Mouse (Mus musculus): Measurements from ENCODE around the gene Anapc16. TPM values are rescaled to one million over a fixed set of nuclear protein-coding genes. Genes with fewer than 3 reads are reported as not detected.

The Anapc16 gene
- polyA plus RNA-seq, 1 experiment from 2014 or later = 92.2 TPM

- 48% methylated on average over 7 of the region's 7 CpGs for WGBS
- Histone ChIP-seq H3K27me3 (no peaks in the 10 kb centered on the region), H3K4me1 (replicated peaks) (peaks cover 53% of the 10 kb centered on the region), H3K4me2 (no peak overlapping the region), H3K36me3 (no peaks in the 10 kb centered on the region), H3K27ac (peak overlapping the region; percentile 88), H3K9ac (no peak overlapping the region), H3K4me3 (no peak overlapping the region), H3K9me3 (replicated peaks) (no peaks in the 10 kb centered on the region)
- ATAC-seq (replicated peaks; ENCODE audit: insufficient number of reproducible peaks, insufficient read depth, low FRiP score, low read depth) = no peak
Observed at GRCm38 (mm10) chr10:59947296-59948073, 55.5 kb downstream of the Anapc16 start.

- H3K9me3 ChIP-seq (replicated peaks) = no peaks in the 10 kb centered on the region
- no peak for ATAC-seq (replicated peaks; ENCODE audit: insufficient number of reproducible peaks, insufficient read depth, low FRiP score, low read depth)
- peaks cover 55% of the 10 kb centered on the region for H3K4me1 ChIP-seq (replicated peaks)
- 88% methylated on average over 5 of the region's 5 CpGs for WGBS
- no peaks in the 10 kb centered on the region for H3K36me3 ChIP-seq
- no peak overlapping the region for H3K4me2 ChIP-seq
- no peak overlapping the region for H3K9ac ChIP-seq
- H3K27me3 ChIP-seq = no peaks in the 10 kb centered on the region
- no peak overlapping the region for H3K27ac ChIP-seq
- no peak overlapping the region for H3K4me3 ChIP-seq
Observed at GRCm38 (mm10) chr10:59946362-59946761, 56.6 kb downstream of the Anapc16 start.

GRCm38 (mm10) chr10:59945416-59945815, 57.5 kb downstream of the Anapc16 start:
- no peak overlapping the region for H3K4me2 ChIP-seq
- H3K4me1 ChIP-seq (replicated peaks) = peaks cover 51% of the 10 kb centered on the region
- ATAC-seq (replicated peaks; ENCODE audit: insufficient number of reproducible peaks, insufficient read depth, low FRiP score, low read depth) = no peak
- no peak overlapping the region for H3K27ac ChIP-seq
- no peaks in the 10 kb centered on the region for H3K36me3 ChIP-seq
- no peak overlapping the region for H3K4me3 ChIP-seq
- no peaks in the 10 kb centered on the region for H3K27me3 ChIP-seq
- H3K9ac ChIP-seq = no peak overlapping the region
- no peaks in the 10 kb centered on the region for H3K9me3 ChIP-seq (replicated peaks)
- 90% methylated on average over 3 of the region's 3 CpGs for WGBS

GRCm38 (mm10) chr10:59943421-59943989, 59.4 kb downstream of the Anapc16 start:
- Histone ChIP-seq H3K9ac (peak overlapping the region; percentile 32; the same call in 1 of the 2 replicates), H3K9me3 (replicated peaks) (no peaks in the 10 kb centered on the region), H3K27ac (peak overlapping the region; percentile 63), H3K4me2 (peak overlapping the region; percentile 60), H3K4me1 (replicated peaks) (peaks cover 32% of the 10 kb centered on the region), H3K36me3 (no peaks in the 10 kb centered on the region), H3K4me3 (peak overlapping the region; percentile 27), H3K27me3 (no peaks in the 10 kb centered on the region)
- WGBS = 13% methylated on average over 13 of the region's 13 CpGs
- peak; percentile 75 for ATAC-seq (replicated peaks; ENCODE audit: insufficient number of reproducible peaks, insufficient read depth, low FRiP score, low read depth)

GRCm38 (mm10) chr10:59942847-59943420, 60.0 kb downstream of the Anapc16 start:
- Histone ChIP-seq H3K4me3 (peak overlapping the region; percentile 27), H3K4me2 (peak overlapping the region; percentile 60), H3K4me1 (replicated peaks) (peaks cover 27% of the 10 kb centered on the region), H3K9ac (peak overlapping the region; percentile 32; the same call in 1 of the 2 replicates), H3K36me3 (no peaks in the 10 kb centered on the region), H3K27me3 (no peaks in the 10 kb centered on the region), H3K27ac (peak overlapping the region; percentile 63), H3K9me3 (replicated peaks) (no peaks in the 10 kb centered on the region)
- 0 out of 2 replicates have a peak, but pooled peaks have one; percentile 47 for ATAC-seq (replicated peaks; ENCODE audit: insufficient number of reproducible peaks, insufficient read depth, low FRiP score, low read depth)
- under 1% methylated on average over 16 of the region's 16 CpGs for WGBS

GRCm38 (mm10) chr10:59942281-59942846, 60.6 kb downstream of the Anapc16 start:
- Histone ChIP-seq H3K4me2 (peak overlapping the region; percentile 60), H3K9me3 (replicated peaks) (no peaks in the 10 kb centered on the region), H3K36me3 (no peaks in the 10 kb centered on the region), H3K27me3 (no peaks in the 10 kb centered on the region), H3K4me3 (peak overlapping the region; percentile 27), H3K9ac (peak overlapping the region; percentile 32; the same call in 1 of the 2 replicates), H3K4me1 (replicated peaks) (peaks cover 21% of the 10 kb centered on the region), H3K27ac (peak overlapping the region; percentile 63)
- ATAC-seq (replicated peaks; ENCODE audit: insufficient number of reproducible peaks, insufficient read depth, low FRiP score, low read depth) = no peak
- 43% methylated on average over 21 of the region's 21 CpGs for WGBS

- H3K36me3 ChIP-seq = no peaks in the 10 kb centered on the region
- H3K4me3 ChIP-seq = no peak overlapping the region
- peaks cover 22% of the 10 kb centered on the region for H3K4me1 ChIP-seq (replicated peaks)
- H3K9ac ChIP-seq = no peak overlapping the region
- no peaks in the 10 kb centered on the region for H3K9me3 ChIP-seq (replicated peaks)
- ATAC-seq (replicated peaks; ENCODE audit: insufficient number of reproducible peaks, insufficient read depth, low FRiP score, low read depth) = no peak
- H3K4me2 ChIP-seq = no peak overlapping the region
- no peak overlapping the region for H3K27ac ChIP-seq
- 73% methylated on average over 1 of the region's 1 CpGs for WGBS
- H3K27me3 ChIP-seq = no peaks in the 10 kb centered on the region
Observed at GRCm38 (mm10) chr10:59939081-59939480, 63.9 kb downstream of the Anapc16 start.

GRCm38 (mm10) chr10:59938662-59939061, 64.3 kb downstream of the Anapc16 start:
- WGBS = 83% methylated on average over 5 of the region's 5 CpGs
- no peak overlapping the region for H3K27ac ChIP-seq

More at GRCm38 (mm10) chr10:59938662-59939061, 64.3 kb downstream of the Anapc16 start:
- Histone ChIP-seq H3K4me2 (no peak overlapping the region), H3K9ac (no peak overlapping the region), H3K4me1 (replicated peaks) (peaks cover 20% of the 10 kb centered on the region), H3K9me3 (replicated peaks) (no peaks in the 10 kb centered on the region), H3K27me3 (no peaks in the 10 kb centered on the region), H3K4me3 (no peak overlapping the region), H3K36me3 (no peaks in the 10 kb centered on the region)
- ATAC-seq (replicated peaks; ENCODE audit: insufficient number of reproducible peaks, insufficient read depth, low FRiP score, low read depth) = no peak

Other genes with a start within 250 kb of the Anapc16 start
- gene Dnajb12, start 123.6 kb downstream of the Anapc16 start, polyA plus RNA-seq (2015; fragmentation: Nextera tagmentation; extraction: Ambion mirVana) = 17.8 and 23.3 TPM in 2 replicates
- gene Ddit4, start 51.3 kb downstream of the Anapc16 start, polyA plus RNA-seq (2015; fragmentation: Nextera tagmentation; extraction: Ambion mirVana) = 22.7 and 33.4 TPM in 2 replicates
- 36.1 and 40.6 TPM in 2 replicates for gene Ascc1, start 330 bp downstream of the Anapc16 start, polyA plus RNA-seq (2015; fragmentation: Nextera tagmentation; extraction: Ambion mirVana)
- gene Spock2, start 103.1 kb upstream of the Anapc16 start, polyA plus RNA-seq (2015; fragmentation: Nextera tagmentation; extraction: Ambion mirVana) = 3.8 and 8.8 TPM in 2 replicates
- 0.62 and 1.0 TPM in 2 replicates for gene Chst3, start 216.1 kb upstream of the Anapc16 start, polyA plus RNA-seq (2015; fragmentation: Nextera tagmentation; extraction: Ambion mirVana)

All from heart, embryonic 15.5 days (tissue).